Mouse (Mus musculus) gonadal fat pad, adult 2 months (tissue): ENCODE measurements around the gene Wrap73. TPM values are rescaled to one million over a fixed set of nuclear protein-coding genes. Genes with fewer than 3 reads are reported as not detected.

Source experiments
- DNase-seq: peaks from one replicate; pipeline ENCODE4 v3.0.0-alpha.2; 2012; ENCODE audit warnings: low read depth
- polyA plus RNA-seq: library from polyadenylated mRNA; depleted of rRNA; stranded (reverse); fragments of >200 nt; gene quantifications from 2 replicates; pipeline ENCODE4 v1.2.3, GENCODE M21; 2012

Gene Wrap73
- polyA plus RNA-seq, 1 experiment = 18.0 TPM

GRCm38 (mm10) chr4:154139671-154140181, 2.4 kb upstream of the Wrap73 start:
- DNase-seq = no peak

- DNase-seq = no peak
Observed at GRCm38 (mm10) chr4:154140182-154140212, 2.2 kb upstream of the Wrap73 start, which contains the start of gene Trp73. Trp73 (minus strand) TSS chr4:154140208.

DNA sequence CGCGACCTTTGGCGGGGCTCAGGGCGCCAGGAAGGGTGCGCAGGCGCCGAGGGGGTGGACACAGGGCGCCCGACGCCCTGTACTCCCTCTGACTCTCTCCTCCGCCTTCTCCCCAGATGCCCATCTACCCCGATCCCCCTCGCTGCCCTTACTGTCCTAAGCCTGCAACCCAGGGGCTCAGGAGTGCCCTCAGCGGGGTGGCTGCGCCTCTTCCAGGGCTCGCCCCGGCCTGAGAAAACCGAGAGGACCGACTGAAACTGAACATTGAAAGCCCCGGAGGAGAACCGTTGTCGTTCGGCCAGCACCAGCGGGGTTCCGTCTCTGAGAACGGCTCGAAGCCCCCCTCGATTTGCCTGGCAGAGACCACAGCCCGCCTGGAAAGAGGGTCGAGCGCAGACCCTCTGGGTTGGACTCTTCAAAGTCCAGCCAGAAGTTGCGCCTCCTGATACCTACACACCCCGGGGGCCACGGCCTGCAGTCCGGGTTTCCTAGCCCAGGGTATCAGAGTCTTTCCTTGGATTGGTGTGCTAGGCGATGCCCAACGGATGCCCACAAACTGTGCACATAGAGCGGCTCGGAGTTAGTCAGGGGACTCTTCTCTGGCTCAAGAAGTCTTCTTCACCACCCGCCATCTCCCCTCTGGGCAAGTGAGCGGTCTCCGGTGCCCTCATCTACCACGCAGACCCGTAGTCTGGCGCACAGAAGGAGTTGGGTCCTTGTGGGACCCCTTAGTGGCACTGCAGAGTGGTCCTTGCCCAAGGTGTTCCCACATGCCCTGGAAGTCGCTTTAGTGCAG, 1.8 kb upstream of the Wrap73 start:
- no peak for DNase-seq

DNA sequence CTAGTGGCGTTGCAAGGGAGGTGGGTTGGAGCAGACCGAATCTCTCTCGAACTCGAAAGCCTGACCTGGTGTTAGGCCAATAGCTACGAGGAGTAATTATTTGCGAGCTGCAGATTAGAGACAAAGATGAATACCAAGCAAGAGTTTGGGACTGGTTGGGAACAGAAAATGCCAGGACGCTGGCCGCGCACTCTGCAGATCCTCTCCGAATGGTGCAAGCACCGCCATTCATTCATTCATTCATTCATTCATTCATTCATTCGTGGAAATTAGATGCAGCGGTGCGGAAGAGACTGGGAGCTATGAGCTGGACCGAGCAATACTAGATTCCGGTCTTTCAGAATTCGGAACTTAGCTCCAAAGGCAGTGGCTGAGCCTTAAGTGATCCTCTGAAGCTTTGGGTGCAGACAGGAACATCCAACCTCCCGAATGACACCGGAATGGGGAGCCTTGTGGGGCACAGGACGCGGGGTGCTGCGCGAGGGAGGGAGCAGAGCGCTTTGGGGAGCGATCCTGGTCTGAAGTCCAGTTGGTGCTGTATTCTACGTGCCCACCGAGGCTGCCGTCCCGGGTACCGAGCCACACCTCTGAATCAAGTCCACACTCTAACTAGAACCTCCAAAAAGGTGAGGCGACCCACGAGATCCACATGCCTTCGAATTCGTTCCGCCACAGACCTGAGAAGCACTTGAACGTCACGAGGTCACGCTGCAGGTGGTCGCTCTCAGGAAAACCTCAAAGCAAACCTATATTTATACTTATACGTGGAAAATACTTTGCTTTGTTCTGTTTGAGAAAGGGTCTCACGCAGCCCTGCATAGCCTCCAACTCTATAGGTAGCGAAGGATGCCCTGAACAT, 934 bp upstream of the Wrap73 start:
- DNase-seq = no peak

DNA sequence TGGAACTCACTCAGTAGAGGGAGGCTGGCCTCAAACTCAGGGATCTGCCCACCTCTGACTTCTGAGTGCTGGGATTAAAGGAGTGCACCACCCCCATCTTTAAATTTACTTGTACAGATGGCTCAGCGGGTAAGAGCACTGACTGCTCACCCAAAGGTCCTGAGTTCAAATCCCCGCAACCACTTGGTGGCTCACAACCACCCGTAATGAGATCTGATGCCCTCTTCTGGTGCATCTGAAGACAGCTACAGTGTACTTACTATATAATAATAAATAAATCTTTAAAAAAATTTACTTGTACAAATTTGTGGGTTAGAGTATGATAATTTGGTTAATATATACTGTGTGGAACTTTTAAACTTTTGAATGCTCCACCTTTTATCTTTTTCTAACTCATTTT, 2.5 kb downstream of the Wrap73 start:
- DNase-seq = no peak

DNA sequence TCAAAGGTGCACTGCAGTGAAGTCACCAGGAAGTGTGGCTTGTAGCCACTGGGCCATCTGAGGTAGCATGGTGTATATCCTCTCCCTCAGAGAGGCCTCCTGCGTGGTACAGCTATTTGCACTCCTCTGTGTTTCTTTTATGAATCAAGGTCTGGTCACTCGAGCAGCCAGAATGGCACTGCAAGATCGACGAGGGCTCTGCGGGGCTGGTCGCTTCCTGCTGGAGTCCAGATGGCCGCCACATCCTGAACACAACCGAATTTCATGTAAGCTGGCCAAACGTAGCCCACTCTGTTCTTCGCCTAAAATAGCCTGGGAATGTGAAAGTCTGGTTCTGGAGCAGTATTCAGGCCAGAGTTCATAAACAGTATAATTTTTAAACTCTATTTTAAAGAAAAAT, 4.2 kb downstream of the Wrap73 start:
- DNase-seq = no peak

DNA sequence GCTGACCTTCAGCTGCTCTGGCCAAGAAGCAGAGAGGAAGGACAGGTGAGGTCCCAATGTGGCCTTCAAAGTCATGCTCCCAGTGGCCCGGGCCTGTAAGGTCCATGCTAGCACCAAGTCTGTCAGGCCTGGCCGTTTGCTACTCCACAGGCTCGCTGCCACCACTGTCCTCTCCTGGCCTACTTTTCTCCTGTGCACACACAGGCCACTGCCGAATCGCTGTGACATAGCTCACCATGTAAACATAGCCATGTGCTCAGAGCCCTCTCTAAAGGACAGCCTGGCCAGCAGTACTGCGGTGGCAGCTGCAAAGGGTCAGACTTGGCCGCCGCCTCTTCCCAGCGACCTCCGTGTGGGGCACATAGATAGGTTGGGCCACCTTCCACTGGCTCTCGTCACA, 11.9 kb downstream of the Wrap73 start:
- DNase-seq = no peak

- DNase-seq = no peak
Observed at GRCm38 (mm10) chr4:154156050-154156449, 13.9 kb downstream of the Wrap73 start.

DNA sequence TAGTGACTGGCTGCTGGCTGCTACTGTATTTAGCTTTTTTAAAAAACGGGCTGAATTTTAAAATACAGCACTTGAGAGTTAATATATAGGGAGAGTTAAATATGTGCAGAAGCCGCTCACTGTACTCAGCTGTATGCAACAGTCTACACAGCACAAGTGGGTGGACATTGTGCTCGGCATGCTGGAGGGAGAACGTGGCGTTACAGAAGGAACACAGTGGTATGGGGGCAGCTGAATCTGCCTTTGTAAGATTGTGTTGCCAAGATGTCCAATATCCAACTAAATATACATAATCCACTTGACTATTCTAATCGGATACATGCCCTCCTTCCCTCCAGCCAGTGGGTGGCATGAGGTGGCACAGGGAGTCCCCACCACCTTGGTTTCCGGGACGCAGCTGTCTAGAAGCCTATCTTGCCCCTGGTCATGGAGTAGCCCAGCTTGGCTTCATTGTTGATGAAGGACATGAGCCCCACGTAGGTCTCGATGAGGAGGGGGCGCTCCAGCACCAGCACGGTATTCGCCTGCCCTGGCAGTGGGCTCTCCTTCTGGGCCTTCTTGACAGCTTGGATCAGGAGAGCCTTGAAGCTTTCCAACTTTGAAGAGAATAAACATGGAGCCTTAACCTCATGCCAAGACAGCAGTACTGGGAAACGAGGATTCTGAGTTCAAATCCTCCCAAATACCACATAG, 15.9 kb downstream of the Wrap73 start:
- DNase-seq = no peak

GRCm38 (mm10) chr4:154159002-154159401, 16.8 kb downstream of the Wrap73 start:
- no peak for DNase-seq

DNA sequence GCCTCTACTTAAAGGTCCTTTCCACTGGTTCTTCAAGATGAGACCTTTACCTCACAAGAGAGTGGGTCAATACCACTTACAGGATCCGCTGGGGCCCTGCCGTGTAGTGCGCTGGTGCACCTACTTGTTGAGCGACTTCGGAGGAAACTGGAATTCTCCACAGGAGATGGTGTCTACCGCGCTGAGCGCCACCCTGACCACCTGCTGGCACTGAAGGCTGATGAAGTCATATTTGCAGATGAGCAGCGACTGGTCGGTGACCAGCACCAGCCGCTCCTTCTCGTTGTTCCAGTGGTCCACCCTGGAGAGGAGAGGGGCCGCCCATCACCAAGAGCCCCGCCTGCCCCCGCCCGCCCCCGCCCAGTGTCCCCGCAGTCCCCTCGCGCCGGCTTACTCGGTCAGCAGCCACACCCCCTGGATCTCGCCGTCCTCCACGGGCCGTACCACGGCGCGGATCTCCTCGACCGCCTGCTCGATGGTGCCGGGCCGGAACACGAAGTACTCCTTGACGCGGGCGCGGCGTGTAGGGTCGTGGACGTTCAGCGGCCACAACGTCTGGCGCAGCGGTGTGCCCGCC, 17.9 kb downstream of the Wrap73 start:
- DNase-seq = no peak

DNA sequence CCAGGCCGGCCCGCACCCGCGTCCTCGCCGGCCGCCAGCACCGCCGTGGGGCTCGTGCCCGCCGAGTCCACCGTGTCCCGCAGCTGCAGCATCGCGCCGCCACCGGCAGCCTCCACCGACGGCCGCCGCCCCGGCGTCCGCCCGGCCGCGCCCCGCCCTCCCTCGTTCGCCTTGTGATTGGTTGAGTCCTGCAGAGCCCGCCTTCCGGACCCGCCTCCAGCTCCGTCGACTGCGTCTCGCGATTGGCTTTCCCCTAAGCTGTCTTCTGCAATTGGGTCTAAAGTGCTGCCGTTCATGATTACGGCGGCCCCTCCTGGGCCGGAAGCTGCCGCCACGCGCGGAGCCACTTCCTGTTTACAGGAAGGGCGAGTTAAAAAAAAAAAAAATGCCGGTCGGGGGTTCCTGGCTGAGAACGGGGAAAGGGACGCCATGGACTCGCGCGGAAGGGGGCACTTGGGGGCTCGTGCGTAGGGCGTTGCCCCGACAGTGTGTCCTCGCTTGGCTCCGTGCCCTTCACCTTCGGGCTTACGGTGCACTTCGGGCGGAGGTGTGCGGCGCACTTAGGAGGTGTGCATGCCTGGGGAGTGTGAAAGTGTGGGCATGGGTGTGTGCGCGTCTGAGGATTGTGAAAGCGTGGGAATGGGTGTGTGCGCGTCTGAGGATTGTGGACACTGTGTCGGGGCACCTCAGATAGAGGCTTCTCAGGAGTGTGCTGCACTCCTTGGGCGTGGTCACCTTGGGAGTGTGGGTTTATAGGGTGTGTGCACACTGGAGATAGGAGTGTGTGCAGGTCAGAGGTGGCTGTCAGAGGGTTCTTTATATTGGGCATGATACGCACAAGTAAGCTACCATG, 18.6 kb downstream of the Wrap73 start, which contains the start of gene Tprgl:
Gene Tprgl, minus strand, starts transcription at position 129 of the 853 bp plus-strand sequence.
- DNase-seq = no peak

DNA sequence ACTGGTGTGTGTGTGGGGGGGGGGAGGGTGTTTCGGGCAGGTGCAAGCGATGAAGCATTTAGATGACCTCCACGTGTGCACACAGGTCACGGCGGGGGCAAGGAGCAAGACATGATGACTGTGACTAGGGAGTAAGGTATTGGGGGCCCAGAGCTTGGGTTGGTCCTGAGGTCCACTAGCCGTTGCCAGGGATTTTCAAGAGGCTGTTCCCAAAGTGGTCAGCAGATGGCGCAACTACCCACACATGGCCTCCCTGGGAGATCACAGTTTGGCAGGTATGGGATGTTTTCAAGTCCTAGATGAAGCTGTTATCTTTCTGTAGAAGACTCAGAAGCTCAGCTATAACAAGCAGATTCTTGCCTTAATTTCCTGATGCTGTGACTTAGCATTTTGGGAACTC, 21.1 kb downstream of the Wrap73 start:
- no peak for DNase-seq

- no peak for DNase-seq
Observed at GRCm38 (mm10) chr4:154167053-154167452, 24.9 kb downstream of the Wrap73 start.

DNA sequence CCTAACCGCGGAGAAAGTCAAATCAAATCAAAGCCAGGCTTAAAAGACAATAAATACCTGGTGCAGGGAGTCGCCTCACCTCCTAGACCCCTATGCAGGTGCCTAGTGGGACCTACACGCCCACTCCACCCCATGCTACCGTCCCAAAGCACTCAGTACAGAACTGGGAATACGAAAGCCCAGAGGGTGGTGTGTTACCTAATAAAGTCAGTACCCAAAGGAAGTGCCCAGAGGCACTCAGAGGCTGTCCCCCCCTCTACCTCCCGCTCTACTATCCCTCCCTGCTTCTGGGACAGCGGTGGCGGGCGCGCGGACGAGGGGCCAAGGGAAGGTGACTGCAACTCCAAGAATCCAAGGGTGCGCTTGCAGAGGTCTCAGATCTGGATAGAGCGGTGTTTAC, 27.8 kb downstream of the Wrap73 start:
- no peak for DNase-seq

GRCm38 (mm10) chr4:154170506-154171150, 28.5 kb downstream of the Wrap73 start, which contains the start of gene Megf6:
Megf6 (plus strand) TSS chr4:154170730.
- no peak for DNase-seq

DNA sequence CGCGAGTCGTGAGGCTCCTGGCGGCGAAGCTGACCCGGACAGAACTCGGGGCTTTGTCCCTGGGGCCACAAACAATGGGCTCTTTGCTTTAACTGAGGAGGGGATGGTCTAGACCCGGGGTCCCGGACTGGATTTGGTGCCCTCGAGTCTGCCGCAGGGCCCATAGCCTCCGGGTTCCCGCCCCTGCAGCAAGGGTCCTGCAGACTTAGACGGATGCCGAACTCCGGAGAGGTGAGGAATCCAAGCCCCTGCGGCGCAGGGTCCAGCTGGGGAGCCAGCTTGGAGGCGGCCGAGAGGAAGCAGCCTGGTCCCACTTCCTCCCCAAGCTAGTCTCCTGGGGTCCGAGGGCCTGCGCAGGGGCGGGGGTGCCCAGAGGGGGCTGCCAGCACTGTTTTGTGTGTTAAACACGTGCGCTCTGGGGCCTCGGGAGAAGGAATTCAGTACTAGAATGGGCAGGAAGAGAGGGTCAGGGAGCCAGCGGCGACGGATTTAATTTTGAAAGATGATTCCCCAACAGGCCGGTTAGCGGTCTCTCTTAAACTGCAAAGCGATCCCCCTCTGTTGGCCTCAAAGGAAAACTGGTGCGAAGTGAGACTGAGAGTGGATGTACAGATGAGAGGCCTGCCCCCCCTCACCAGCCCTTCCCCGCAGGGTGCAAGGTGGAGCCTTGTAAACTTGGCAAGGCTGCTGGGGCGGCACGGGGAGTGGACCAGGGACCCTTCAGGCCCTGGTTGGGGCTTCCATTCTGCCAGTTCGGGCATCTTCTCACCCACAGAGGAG, 29.2 kb downstream of the Wrap73 start:
- DNase-seq = no peak

DNA sequence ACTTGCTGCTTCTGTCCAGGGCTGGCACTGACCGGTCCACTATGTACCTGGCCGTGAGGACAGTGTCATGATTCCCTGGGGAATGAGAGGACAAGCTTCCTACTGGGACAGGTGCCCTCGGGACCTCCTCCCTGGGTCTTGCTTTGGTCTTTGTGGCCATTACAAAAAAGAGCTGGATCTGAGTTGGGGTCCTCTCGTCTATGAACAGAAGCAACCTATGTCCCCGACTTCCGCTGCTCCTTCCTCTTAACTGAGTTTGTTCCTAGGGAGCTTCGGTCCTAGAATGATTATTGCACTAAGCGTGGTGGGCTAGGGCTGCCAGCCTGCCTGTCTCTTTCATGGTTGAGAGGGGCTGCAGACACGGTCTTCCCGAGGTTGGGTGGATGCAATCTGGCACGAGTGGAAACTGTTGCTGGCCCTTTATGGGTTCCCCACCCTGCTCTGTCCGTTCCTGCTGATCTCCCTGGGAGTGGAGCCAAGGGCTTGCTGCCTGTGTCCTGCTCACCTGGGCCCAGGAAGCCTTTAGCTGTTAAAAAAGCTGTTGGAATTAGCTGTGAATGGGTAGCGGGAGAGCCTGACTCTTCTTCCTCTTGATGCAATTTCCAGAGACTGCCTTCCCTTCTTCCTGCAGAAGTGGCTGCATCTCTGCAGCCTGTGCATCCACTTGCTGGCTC, 29.9 kb downstream of the Wrap73 start:
- DNase-seq = no peak

GRCm38 (mm10) chr4:154177257-154177656, 35.1 kb downstream of the Wrap73 start:
- DNase-seq = no peak
